ENCODE assay signal across 7 mouse cellular contexts in the genomic region with DNA sequence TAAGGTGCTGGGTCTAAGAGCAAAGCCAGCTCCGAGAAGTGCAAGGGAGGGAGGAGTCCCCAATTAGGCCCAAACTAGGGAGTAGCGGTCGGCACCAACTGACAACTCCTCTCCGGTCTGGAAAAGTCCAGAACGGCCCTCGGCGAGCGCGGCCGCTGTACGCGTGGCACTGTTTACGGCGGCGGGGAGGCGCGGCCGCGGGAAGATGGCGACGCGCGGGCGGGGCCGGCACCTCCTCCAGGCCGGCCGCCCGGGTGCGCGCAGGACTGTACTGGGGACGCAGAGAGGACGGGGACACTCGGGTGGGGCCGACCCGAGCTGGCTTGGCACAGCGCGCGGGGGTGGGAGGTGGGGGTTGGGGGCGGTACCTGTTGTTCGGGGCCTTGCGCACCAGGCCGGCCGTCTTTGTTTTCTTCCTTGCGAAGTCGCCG. TPM values are rescaled to one million over a fixed set of nuclear protein-coding genes. Genes with fewer than 3 reads are reported as not detected.
DNase-seq lines count a peak whose midpoint lies in the region; ATAC-seq and TF ChIP-seq lines count a peak whose summit lies in the region.

No protein-coding gene starts in this region.

- no peaks in the 10 kb centered on the region for H3K9me3 ChIP-seq in forebrain, embryonic 15.5 days
- no peaks in the 10 kb centered on the region for H3K9me3 ChIP-seq in hindbrain, embryonic 13.5 days
- no peaks in the 10 kb centered on the region for H3K9me3 ChIP-seq in limb, embryonic 15.5 days
- no peaks in the 10 kb centered on the region for H3K9me3 ChIP-seq in midbrain, embryonic 16.5 days (replicated peaks; ENCODE audit: control insufficient read depth, low read length, poor library complexity, severe bottlenecking)
- H3K9me3 ChIP-seq in stomach, postnatal 0 days (ENCODE audit: control insufficient read depth, low read length), result no peaks in the 10 kb centered on the region

- under 1% methylated on average over 44 of the region's 46 CpGs for WGBS in forebrain, embryonic 15.5 days
- WGBS in hindbrain, embryonic 13.5 days, result 1% methylated on average over 35 of the region's 46 CpGs
- WGBS in limb, embryonic 15.5 days, result under 1% methylated on average over 42 of the region's 46 CpGs
- under 1% methylated on average over 35 of the region's 46 CpGs for WGBS in midbrain, embryonic 16.5 days
- WGBS in stomach, postnatal 0 days, result under 1% methylated on average over 41 of the region's 46 CpGs

- peak; percentile 75 for DNase-seq in Muller cell, postnatal 12 days (ENCODE audit: inconsistent ontology term)
- DNase-seq in stomach, postnatal 0 days (ENCODE audit: low spot score), result peak; percentile 79

- no peaks in the 10 kb centered on the region; the same call in 1 of the 2 replicates for H3K36me3 ChIP-seq in forebrain, embryonic 15.5 days
- H3K36me3 ChIP-seq in hindbrain, embryonic 13.5 days, result peaks cover 21% of the 10 kb centered on the region
- peaks cover 11% of the 10 kb centered on the region for H3K36me3 ChIP-seq in limb, embryonic 15.5 days
- no peaks in the 10 kb centered on the region; the same call in 1 of the 2 replicates for H3K36me3 ChIP-seq in midbrain, embryonic 16.5 days (ENCODE audit: control insufficient read depth, insufficient read depth, low read length)
- no peaks in the 10 kb centered on the region for H3K36me3 ChIP-seq in stomach, postnatal 0 days (ENCODE audit: control insufficient read depth, insufficient read depth, low read length)

- no peak for TF ChIP-seq POLR2A in bone marrow macrophage, adult 2 months (IDR thresholded peaks at IDR 0.05; ENCODE audit: borderline replicate concordance, low read depth, low read length)

- ATAC-seq in forebrain, embryonic 15.5 days (replicated peaks), result peak; percentile 14
- peak; percentile 11 for ATAC-seq in hindbrain, embryonic 13.5 days (ENCODE audit: low FRiP score)
- peak; percentile 1; the same call in 1 of the 2 replicates for ATAC-seq in limb, embryonic 15.5 days (ENCODE audit: insufficient number of reproducible peaks, low FRiP score, low TSS enrichment, low read depth)
- ATAC-seq in midbrain, embryonic 16.5 days, result peak; percentile 18
- peak; percentile 25 for ATAC-seq in stomach, postnatal 0 days (ENCODE audit: low FRiP score, low TSS enrichment)

- H3K4me2 ChIP-seq in forebrain, embryonic 15.5 days (replicated peaks), result peak overlapping the region; percentile 94
- peak overlapping the region; percentile 90 for H3K4me2 ChIP-seq in hindbrain, embryonic 13.5 days
- H3K4me2 ChIP-seq in limb, embryonic 15.5 days, result peak overlapping the region; percentile 74
- peak overlapping the region; percentile 79 for H3K4me2 ChIP-seq in midbrain, embryonic 16.5 days (ENCODE audit: low read length)
- H3K4me2 ChIP-seq in stomach, postnatal 0 days (replicated peaks; ENCODE audit: low read depth), result peak overlapping the region; percentile 79

- H3K4me1 ChIP-seq in bone marrow macrophage, adult 2 months (ENCODE audit: control insufficient read depth, insufficient read depth, low read length), result peaks cover 46% of the 10 kb centered on the region
- H3K4me1 ChIP-seq in forebrain, embryonic 15.5 days, result peaks cover 46% of the 10 kb centered on the region
- H3K4me1 ChIP-seq in hindbrain, embryonic 13.5 days (replicated peaks), result peaks cover 61% of the 10 kb centered on the region
- H3K4me1 ChIP-seq in limb, embryonic 15.5 days, result peaks cover 59% of the 10 kb centered on the region
- peaks cover 36% of the 10 kb centered on the region for H3K4me1 ChIP-seq in midbrain, embryonic 16.5 days (ENCODE audit: control insufficient read depth, insufficient read depth, low read length)
- peaks cover 23% of the 10 kb centered on the region for H3K4me1 ChIP-seq in stomach, postnatal 0 days (replicated peaks; ENCODE audit: control insufficient read depth, insufficient read depth)

- H3K9ac ChIP-seq in forebrain, embryonic 15.5 days (replicated peaks), result peak overlapping the region; percentile 77
- peak overlapping the region; percentile 91 for H3K9ac ChIP-seq in hindbrain, embryonic 13.5 days
- H3K9ac ChIP-seq in limb, embryonic 15.5 days, result peak overlapping the region; percentile 87
- H3K9ac ChIP-seq in midbrain, embryonic 16.5 days (ENCODE audit: low read depth, low read length), result peak overlapping the region; percentile 87
- peak overlapping the region; percentile 93 for H3K9ac ChIP-seq in stomach, postnatal 0 days (ENCODE audit: low read length)

- no peak for TF ChIP-seq CTCF in bone marrow macrophage, adult 2 months (IDR thresholded peaks at IDR 0.05; ENCODE audit: low read depth, low read length)
- TF ChIP-seq CTCF in stomach, postnatal 0 days (IDR thresholded peaks at IDR 0.05; ENCODE audit: low read depth), result no peak

- peak overlapping the region; percentile 86 for H3K27ac ChIP-seq in bone marrow macrophage, adult 2 months (ENCODE audit: insufficient read depth, low read depth, low read length)
- peak overlapping the region; percentile 85 for H3K27ac ChIP-seq in forebrain, embryonic 15.5 days (replicated peaks)
- H3K27ac ChIP-seq in hindbrain, embryonic 13.5 days, result peak overlapping the region; percentile 92
- peak overlapping the region; percentile 96 for H3K27ac ChIP-seq in limb, embryonic 15.5 days
- H3K27ac ChIP-seq in midbrain, embryonic 16.5 days (ENCODE audit: low read length), result peak overlapping the region; percentile 89
- peak overlapping the region; percentile 99 for H3K27ac ChIP-seq in stomach, postnatal 0 days (replicated peaks)

- no peak for TF ChIP-seq EP300 in stomach, postnatal 0 days (optimal IDR thresholded peaks at IDR 0.05)

- H3K27me3 ChIP-seq in forebrain, embryonic 15.5 days, result peaks cover 5% of the 10 kb centered on the region; the same call in 1 of the 2 replicates
- H3K27me3 ChIP-seq in hindbrain, embryonic 13.5 days, result peaks cover 6% of the 10 kb centered on the region
- H3K27me3 ChIP-seq in limb, embryonic 15.5 days, result no peaks in the 10 kb centered on the region
- H3K27me3 ChIP-seq in midbrain, embryonic 16.5 days (ENCODE audit: control insufficient read depth, insufficient read depth, low read depth, low read length), result no peaks in the 10 kb centered on the region
- no peaks in the 10 kb centered on the region for H3K27me3 ChIP-seq in stomach, postnatal 0 days (ENCODE audit: control insufficient read depth, insufficient read depth, low read length)

- H3K4me3 ChIP-seq in bone marrow macrophage, adult 2 months (ENCODE audit: insufficient read depth, low read length), result peak overlapping the region; percentile 93
- H3K4me3 ChIP-seq in forebrain, embryonic 15.5 days, result peak overlapping the region; percentile 95
- H3K4me3 ChIP-seq in hindbrain, embryonic 13.5 days, result peak overlapping the region; percentile 96
- H3K4me3 ChIP-seq in limb, embryonic 15.5 days, result peak overlapping the region; percentile 97
- H3K4me3 ChIP-seq in midbrain, embryonic 16.5 days (ENCODE audit: low read depth, low read length), result peak overlapping the region; percentile 92
- peak overlapping the region; percentile 96 for H3K4me3 ChIP-seq in stomach, postnatal 0 days (ENCODE audit: low read depth, low read length)

RNA-seq across cellular contexts. Expression of a gene that starts 0.5 kb away (rescaled TPM):
- polyA plus RNA-seq in bone marrow macrophage, adult 2 months (2012; ENCODE audit: insufficient read depth, insufficient read length, missing spikeins), result 112 and 116 TPM in 2 replicates
- polyA plus RNA-seq in forebrain, embryonic 15.5 days (2015; fragmentation: Nextera tagmentation; extraction: Ambion mirVana), result 40.5 and 44.5 TPM in 2 replicates
- 33.5 and 33.6 TPM in 2 replicates for polyA plus RNA-seq in hindbrain, embryonic 13.5 days (2015; fragmentation: Nextera tagmentation; extraction: Ambion mirVana)
- 40.3 and 42.4 TPM in 2 replicates for polyA plus RNA-seq in limb, embryonic 15.5 days (2015; fragmentation: Nextera tagmentation; extraction: Ambion mirVana)
- polyA plus RNA-seq in midbrain, embryonic 16.5 days (2015; fragmentation: Nextera tagmentation; extraction: Ambion mirVana), result 32.0 and 33.9 TPM in 2 replicates
- polyA plus RNA-seq in stomach, postnatal 0 days (2015; fragmentation: Nextera tagmentation; extraction: Ambion mirVana), result 20.1 and 21.2 TPM in 2 replicates

RNA-seq across cellular contexts. Expression of a gene that starts 17.6 kb away (rescaled TPM):
- polyA plus RNA-seq in bone marrow macrophage, adult 2 months (2012; ENCODE audit: insufficient read depth, insufficient read length, missing spikeins), result 25.8 and 33.0 TPM in 2 replicates
- polyA plus RNA-seq in forebrain, embryonic 15.5 days (2015; fragmentation: Nextera tagmentation; extraction: Ambion mirVana), result 19.1 and 20.9 TPM in 2 replicates
- 19.0 and 19.7 TPM in 2 replicates for polyA plus RNA-seq in hindbrain, embryonic 13.5 days (2015; fragmentation: Nextera tagmentation; extraction: Ambion mirVana)
- polyA plus RNA-seq in limb, embryonic 15.5 days (2015; fragmentation: Nextera tagmentation; extraction: Ambion mirVana), result 28.1 and 29.4 TPM in 2 replicates
- 10.5 and 14.4 TPM in 2 replicates for polyA plus RNA-seq in midbrain, embryonic 16.5 days (2015; fragmentation: Nextera tagmentation; extraction: Ambion mirVana)
- polyA plus RNA-seq in stomach, postnatal 0 days (2015; fragmentation: Nextera tagmentation; extraction: Ambion mirVana), result 10.8 and 12.3 TPM in 2 replicates

RNA-seq across cellular contexts. Expression of a gene that starts 17.7 kb away (rescaled TPM):
- polyA plus RNA-seq in bone marrow macrophage, adult 2 months (2012; ENCODE audit: insufficient read depth, insufficient read length, missing spikeins), result 0.56 and 1.5 TPM in 2 replicates
- 0.19 and 0.34 TPM in 2 replicates for polyA plus RNA-seq in forebrain, embryonic 15.5 days (2015; fragmentation: Nextera tagmentation; extraction: Ambion mirVana)
- 0.14 and 0.28 TPM in 2 replicates for polyA plus RNA-seq in hindbrain, embryonic 13.5 days (2015; fragmentation: Nextera tagmentation; extraction: Ambion mirVana)
- 3.3 and 3.9 TPM in 2 replicates for polyA plus RNA-seq in limb, embryonic 15.5 days (2015; fragmentation: Nextera tagmentation; extraction: Ambion mirVana)
- polyA plus RNA-seq in midbrain, embryonic 16.5 days (2015; fragmentation: Nextera tagmentation; extraction: Ambion mirVana), result 0.18 and 0.26 TPM in 2 replicates
- 0.07 and 0.19 TPM in 2 replicates for polyA plus RNA-seq in stomach, postnatal 0 days (2015; fragmentation: Nextera tagmentation; extraction: Ambion mirVana)

Comparison
In these comparisons a context has a peak if more than half of its experiments do, and no peak if none do; other contexts are left out.
1. Peak in every context shown above with its lines: DNase-seq, ATAC-seq, H3K4me3 ChIP-seq and H3K27ac ChIP-seq.